Mouse (Mus musculus): ENCODE data around the gene Slc38a9.

DNA sequence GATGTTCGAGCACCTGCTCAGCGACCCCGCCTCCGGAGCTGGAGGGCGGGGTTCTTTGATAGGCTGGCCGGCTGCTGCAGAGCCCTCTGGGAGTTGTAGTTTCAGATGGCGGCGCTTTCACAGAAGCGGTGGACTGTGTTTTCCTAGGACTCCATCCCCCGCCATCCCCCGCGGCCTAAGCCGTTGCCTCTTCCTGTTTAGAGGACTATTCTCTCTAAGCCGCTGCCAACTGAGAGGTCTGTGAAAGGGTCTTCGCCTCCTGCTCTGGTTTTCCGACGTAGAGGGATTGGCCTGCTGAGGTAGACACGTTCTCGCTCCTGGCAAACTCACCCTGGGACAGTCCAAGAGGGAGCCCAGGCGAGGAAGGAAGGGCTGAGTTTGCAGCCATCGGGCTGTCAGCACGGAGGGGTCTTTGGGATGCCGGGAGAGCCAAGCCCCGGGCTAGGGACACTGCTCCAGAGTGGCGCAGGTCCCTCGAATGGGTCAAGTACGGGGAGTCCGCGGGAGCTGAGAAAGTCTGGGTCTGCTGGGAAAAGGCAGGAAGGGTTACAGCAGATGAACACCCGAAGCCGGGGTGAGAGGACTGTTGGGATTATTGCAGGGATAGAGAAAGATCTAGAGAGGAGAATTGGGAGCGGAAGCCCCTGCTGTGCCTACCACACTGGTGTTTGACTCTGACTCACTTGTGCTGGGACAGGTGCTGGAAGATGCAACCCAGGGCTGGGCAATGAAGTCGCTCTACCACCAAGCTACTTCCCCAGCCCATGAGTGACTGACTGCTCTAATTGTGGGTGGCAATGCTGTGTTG, at the start of gene Slc38a9:
- TF ChIP-seq POLR2A (IDR thresholded peaks at IDR 0.05; ENCODE audit: low read depth, low read length) (no peak; the same call in 1 of the 2 replicates), CTCF (IDR thresholded peaks at IDR 0.05; ENCODE audit: extremely low read depth, insufficient read length, insufficient replicate concordance, low read depth, low read length) (no peak)

Measured in small intestine, adult 2 months (tissue).